Mouse (Mus musculus): Measurements from ENCODE around the gene Stard3. TPM values are rescaled to one million over a fixed set of nuclear protein-coding genes. Genes with fewer than 3 reads are reported as not detected.

Gene Stard3
- polyA plus RNA-seq, 1 experiment from 2014 or later = 52.8 TPM

DNA sequence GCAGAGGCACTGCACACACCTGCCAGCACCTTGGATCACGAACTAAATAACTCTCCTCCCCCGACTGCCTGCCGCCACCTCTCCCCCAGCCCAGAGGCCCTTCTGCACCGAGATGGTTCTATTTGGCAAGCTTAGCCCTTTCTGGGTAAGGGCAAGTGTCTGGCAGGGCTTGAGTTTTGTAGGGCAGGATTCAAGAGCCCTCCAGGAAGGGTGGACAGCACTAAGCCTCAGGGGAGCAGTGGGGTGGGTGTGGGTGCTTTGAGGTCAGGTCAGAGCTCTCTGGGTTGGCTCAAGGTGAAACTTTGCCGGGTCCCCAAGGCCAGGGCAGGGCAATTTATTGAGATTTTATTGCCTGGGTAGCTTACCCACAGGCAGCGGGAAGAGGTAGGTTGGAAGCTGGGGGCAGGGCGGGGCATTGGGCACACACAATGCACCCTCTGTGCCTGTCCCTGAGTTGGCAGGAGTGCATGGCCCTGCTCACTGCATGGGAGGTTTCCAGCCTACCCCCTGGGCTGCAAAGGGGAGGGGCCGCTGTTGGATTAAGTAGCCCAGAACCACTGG lies 4.4 kb upstream of the Stard3 start:
- Histone ChIP-seq H3K4me3 (replicated peaks; ENCODE audit: low read length) (no peak overlapping the region), H3K27ac (ENCODE audit: low read length) (no peak overlapping the region), H3K36me3 (ENCODE audit: control insufficient read depth, insufficient read depth) (no peaks in the 10 kb centered on the region), H3K9me3 (ENCODE audit: control insufficient read depth, low read length) (no peaks in the 10 kb centered on the region), H3K4me1 (replicated peaks; ENCODE audit: control insufficient read depth, insufficient read depth, low read length) (peaks cover 18% of the 10 kb centered on the region), H3K9ac (replicated peaks; ENCODE audit: low read depth, low read length) (no peak overlapping the region), H3K4me2 (ENCODE audit: low read length) (no peak overlapping the region), H3K27me3 (replicated peaks; ENCODE audit: control insufficient read depth, insufficient read depth, low read length) (peaks cover 21% of the 10 kb centered on the region)
- ATAC-seq = no peak
- WGBS = 29% methylated on average over 8 of the region's 8 CpGs

DNA sequence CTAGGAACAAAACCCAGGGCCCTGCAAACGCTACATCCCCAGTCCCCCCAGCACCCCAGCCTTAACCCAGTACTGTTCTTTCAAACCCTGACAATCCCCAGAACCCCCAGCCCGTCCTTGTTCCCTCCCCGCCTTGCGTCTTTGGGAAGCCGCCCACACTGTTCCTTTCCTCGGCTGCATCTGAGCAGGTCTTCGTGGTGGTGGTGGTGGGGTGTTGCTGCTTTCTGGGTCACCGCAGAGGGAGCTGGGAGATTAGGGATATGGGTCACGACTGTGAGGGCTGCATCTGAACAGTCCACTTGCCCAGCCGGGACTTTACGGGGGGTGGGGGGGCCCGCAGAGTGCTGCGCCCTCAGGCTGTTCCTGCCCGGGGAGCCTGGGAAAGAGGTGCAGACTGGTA lies 3.7 kb upstream of the Stard3 start:
- peaks cover 18% of the 10 kb centered on the region for H3K4me1 ChIP-seq (replicated peaks; ENCODE audit: control insufficient read depth, insufficient read depth, low read length)
- H3K4me2 ChIP-seq (ENCODE audit: low read length) = no peak overlapping the region
- no peak overlapping the region for H3K9ac ChIP-seq (replicated peaks; ENCODE audit: low read depth, low read length)
- no peak for ATAC-seq
- H3K27ac ChIP-seq (ENCODE audit: low read length) = no peak overlapping the region
- no peaks in the 10 kb centered on the region for H3K36me3 ChIP-seq (ENCODE audit: control insufficient read depth, insufficient read depth)
- H3K4me3 ChIP-seq (replicated peaks; ENCODE audit: low read length) = no peak overlapping the region
- WGBS = 59% methylated on average over 14 of the region's 14 CpGs
- peaks cover 15% of the 10 kb centered on the region for H3K27me3 ChIP-seq (replicated peaks; ENCODE audit: control insufficient read depth, insufficient read depth, low read length)
- H3K9me3 ChIP-seq (ENCODE audit: control insufficient read depth, low read length) = no peaks in the 10 kb centered on the region

DNA sequence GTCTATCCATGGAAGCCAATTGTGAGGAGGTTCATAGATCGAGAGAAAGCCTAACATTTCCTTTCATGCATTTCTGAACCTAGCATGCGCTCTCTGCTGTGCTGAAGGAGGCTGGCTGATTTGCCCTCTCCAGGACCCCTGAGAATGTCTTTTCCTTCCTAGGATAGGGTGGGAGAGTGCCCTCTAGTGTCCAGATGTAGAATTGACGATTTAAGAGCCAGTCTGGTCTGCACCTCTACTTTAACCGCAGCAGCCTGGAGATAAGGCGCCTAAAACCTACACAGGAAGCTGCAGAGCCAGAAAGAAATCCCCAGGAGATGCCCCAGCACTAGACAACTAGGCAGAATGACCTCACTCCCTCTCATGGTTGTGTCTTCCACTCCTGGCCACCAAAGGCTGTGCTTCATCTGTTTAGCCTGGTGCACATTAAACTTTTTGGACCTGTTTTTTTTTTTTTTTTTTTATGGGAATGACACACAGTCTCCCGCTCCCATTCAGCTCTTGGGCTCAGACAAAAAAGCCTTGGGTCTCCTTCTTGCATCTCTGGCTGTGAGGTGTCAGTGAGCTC lies 2.4 kb upstream of the Stard3 start:
- H3K9me3 ChIP-seq (ENCODE audit: control insufficient read depth, low read length) = no peaks in the 10 kb centered on the region
- H3K4me1 ChIP-seq (replicated peaks; ENCODE audit: control insufficient read depth, insufficient read depth, low read length) = peaks cover 31% of the 10 kb centered on the region
- H3K9ac ChIP-seq (replicated peaks; ENCODE audit: low read depth, low read length) = no peak overlapping the region
- 10% methylated on average over 6 of the region's 6 CpGs for WGBS
- H3K27me3 ChIP-seq (replicated peaks; ENCODE audit: control insufficient read depth, insufficient read depth, low read length) = peaks cover 2% of the 10 kb centered on the region
- no peaks in the 10 kb centered on the region for H3K36me3 ChIP-seq (ENCODE audit: control insufficient read depth, insufficient read depth)
- ATAC-seq = no peak
- no peak overlapping the region for H3K27ac ChIP-seq (ENCODE audit: low read length)
- H3K4me3 ChIP-seq (replicated peaks; ENCODE audit: low read length) = no peak overlapping the region
- H3K4me2 ChIP-seq (ENCODE audit: low read length) = no peak overlapping the region

DNA sequence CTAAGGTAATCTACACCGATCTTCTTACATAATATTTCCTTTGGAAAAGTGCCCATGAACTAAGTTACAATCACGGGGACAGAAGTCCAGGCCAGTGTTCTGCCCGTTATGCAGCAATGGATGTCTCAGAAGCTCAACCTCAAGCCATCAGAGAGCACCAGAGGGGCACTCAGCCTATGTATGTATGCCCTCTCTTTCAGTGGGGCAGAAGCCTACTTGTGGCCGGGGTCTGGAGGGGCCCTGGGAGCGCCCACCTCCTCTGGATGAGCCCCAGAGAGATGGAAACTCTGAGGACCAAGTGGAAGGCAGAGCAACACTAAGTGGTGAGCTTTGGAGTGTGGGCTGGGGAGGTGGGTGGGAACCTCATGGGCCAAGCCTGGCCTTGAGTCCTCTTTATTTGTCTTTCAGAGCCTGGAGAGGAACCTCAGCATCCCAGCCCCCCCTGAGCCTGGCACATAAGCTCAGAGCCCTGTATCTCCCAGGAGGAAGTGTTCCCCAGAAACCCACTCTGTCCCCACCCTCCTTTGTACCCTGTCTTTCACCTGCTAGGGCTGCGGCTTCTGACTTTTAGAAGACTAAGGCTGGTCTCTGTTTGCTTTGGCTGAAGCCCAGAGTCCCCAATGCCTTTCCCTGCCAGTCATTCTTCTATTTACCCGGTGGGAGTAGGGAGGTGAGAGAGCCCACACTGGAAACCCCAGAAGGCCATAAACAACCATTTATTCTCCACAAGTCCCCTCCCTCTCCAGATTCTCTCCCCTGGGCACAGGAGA lies 1.4 kb upstream of the Stard3 start:
- ATAC-seq = no peak
- no peaks in the 10 kb centered on the region for H3K36me3 ChIP-seq (ENCODE audit: control insufficient read depth, insufficient read depth)
- H3K27ac ChIP-seq (ENCODE audit: low read length) = no peak overlapping the region
- no peaks in the 10 kb centered on the region; the same call in 1 of the 2 replicates for H3K27me3 ChIP-seq (replicated peaks; ENCODE audit: control insufficient read depth, insufficient read depth, low read length)
- WGBS = 80% methylated on average over 7 of the region's 7 CpGs
- H3K4me1 ChIP-seq (replicated peaks; ENCODE audit: control insufficient read depth, insufficient read depth, low read length) = peaks cover 41% of the 10 kb centered on the region
- H3K9me3 ChIP-seq (ENCODE audit: control insufficient read depth, low read length) = no peaks in the 10 kb centered on the region
- H3K4me3 ChIP-seq (replicated peaks; ENCODE audit: low read length) = no peak overlapping the region
- no peak overlapping the region for H3K4me2 ChIP-seq (ENCODE audit: low read length)
- H3K9ac ChIP-seq (replicated peaks; ENCODE audit: low read depth, low read length) = no peak overlapping the region

DNA sequence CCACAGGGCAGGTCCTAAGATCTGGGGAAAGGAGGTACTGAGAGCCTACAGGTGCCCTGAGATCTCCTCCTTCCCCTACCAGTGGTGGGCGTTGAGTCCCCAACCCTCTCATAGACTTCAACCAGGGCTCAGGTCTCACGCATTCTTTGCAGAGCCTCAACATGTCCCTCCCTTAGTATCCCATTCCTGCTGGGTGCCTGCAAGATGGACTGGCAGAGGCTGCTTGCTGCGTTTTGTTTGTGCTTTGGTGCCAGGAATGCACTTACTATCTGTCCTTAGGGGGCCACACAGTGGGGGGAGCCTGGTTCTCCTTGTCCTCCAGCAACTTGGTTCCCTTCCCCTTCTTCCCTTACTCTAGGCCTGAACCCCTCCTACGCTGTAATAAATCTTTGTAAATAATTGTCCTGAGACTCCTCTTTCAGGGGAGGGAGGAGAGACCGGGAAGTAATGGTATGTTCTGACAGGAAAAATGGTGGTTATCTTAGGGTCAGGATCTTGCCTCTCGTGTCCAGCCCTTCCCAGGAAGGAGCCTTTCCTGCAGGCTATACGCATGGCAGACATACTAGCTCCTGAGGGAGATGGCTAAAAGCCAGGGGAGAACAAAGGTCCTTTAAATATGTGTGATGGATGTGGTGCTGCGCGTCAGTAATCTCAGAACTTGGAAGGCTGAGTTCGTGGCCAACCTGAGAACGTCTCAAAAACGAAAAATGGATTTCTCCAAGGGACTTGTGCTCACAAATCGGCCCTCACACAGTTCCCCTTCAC lies 590 bp upstream of the Stard3 start:
- no peaks in the 10 kb centered on the region; the same call in 1 of the 2 replicates for H3K27me3 ChIP-seq (replicated peaks; ENCODE audit: control insufficient read depth, insufficient read depth, low read length)
- H3K36me3 ChIP-seq (ENCODE audit: control insufficient read depth, insufficient read depth) = no peaks in the 10 kb centered on the region
- WGBS = 7% methylated on average over 13 of the region's 13 CpGs
- ATAC-seq = peak; percentile 6; the same call in 1 of the 2 replicates
- H3K4me3 ChIP-seq (replicated peaks; ENCODE audit: low read length) = peak overlapping the region; percentile 86
- peak overlapping the region; percentile 50 for H3K9ac ChIP-seq (replicated peaks; ENCODE audit: low read depth, low read length)
- H3K4me1 ChIP-seq (replicated peaks; ENCODE audit: control insufficient read depth, insufficient read depth, low read length) = peaks cover 42% of the 10 kb centered on the region
- peak overlapping the region; percentile 74 for H3K4me2 ChIP-seq (ENCODE audit: low read length)
- H3K27ac ChIP-seq (ENCODE audit: low read length) = peak overlapping the region; percentile 39
- no peaks in the 10 kb centered on the region for H3K9me3 ChIP-seq (ENCODE audit: control insufficient read depth, low read length)

DNA sequence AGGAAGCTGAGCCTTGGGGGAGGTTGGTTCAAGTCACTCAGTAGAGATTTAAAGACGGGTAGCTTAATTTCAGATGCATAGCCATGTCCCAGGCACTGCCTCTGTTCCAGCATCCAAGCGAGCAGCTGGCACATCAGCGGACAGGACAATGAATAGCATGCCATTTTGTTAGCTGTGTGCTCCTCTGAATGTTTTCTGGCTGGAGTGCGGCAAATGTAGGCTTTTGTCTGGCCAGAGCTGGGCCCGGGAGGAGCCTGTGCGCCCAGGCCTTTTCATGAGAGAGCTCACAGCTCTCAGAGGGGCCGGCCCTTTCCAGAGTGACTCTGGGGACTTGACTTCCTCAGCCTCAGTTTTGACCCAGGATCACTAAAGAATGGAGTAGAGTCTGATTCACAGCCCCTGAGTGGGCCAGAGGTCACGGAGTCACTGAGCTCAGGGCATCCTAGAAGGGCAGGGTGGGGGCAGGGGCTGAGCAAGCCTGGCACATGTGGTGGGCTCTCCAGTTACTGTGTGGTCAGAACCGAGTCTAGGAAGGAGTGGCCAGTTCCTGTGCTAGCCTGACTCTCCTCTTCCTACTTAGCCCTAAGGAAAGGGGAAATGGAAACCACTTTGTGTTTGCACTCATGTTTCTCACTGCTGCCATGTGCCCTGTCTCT lies 2.8 kb downstream of the Stard3 start:
- WGBS = 43% methylated on average over 9 of the region's 9 CpGs

DNA sequence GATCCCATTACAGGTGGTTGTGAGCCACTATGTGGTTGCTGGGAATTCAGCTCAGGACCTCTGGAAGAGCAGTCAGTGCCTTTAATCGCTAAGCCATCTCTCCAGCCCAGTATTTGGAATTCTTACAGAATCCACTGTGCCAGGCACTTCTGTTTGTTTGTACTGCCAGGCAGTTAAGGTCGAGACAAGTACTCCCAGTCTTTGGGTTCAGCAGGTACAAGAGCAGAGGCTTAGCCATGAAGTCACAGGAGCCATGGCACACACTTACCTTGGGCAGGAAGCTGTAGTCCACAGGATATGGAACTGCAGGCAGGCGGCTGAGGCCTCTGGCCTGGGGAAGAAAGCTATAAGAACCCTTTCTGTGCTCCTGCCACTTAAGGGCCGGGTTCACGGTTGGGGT lies 5.6 kb downstream of the Stard3 start:
- Histone ChIP-seq H3K4me3 (replicated peaks; ENCODE audit: low read length) (no peak overlapping the region), H3K4me1 (replicated peaks; ENCODE audit: control insufficient read depth, insufficient read depth, low read length) (peaks cover 37% of the 10 kb centered on the region), H3K4me2 (ENCODE audit: low read length) (no peak overlapping the region), H3K27ac (ENCODE audit: low read length) (no peak overlapping the region), H3K9me3 (ENCODE audit: control insufficient read depth, low read length) (no peaks in the 10 kb centered on the region), H3K36me3 (ENCODE audit: control insufficient read depth, insufficient read depth) (no peaks in the 10 kb centered on the region), H3K9ac (replicated peaks; ENCODE audit: low read depth, low read length) (no peak overlapping the region), H3K27me3 (replicated peaks; ENCODE audit: control insufficient read depth, insufficient read depth, low read length) (no peaks in the 10 kb centered on the region)
- no peak for ATAC-seq
- 87% methylated on average over 5 of the region's 5 CpGs for WGBS

More for the DNA sequence above, 2.8 kb downstream of the Stard3 start:
- Histone ChIP-seq H3K4me2 (ENCODE audit: low read length) (no peak overlapping the region), H3K27me3 (replicated peaks; ENCODE audit: control insufficient read depth, insufficient read depth, low read length) (no peaks in the 10 kb centered on the region), H3K9me3 (ENCODE audit: control insufficient read depth, low read length) (no peaks in the 10 kb centered on the region), H3K9ac (replicated peaks; ENCODE audit: low read depth, low read length) (no peak overlapping the region), H3K27ac (ENCODE audit: low read length) (peak overlapping the region; percentile 20), H3K4me3 (replicated peaks; ENCODE audit: low read length) (no peak overlapping the region), H3K36me3 (ENCODE audit: control insufficient read depth, insufficient read depth) (no peaks in the 10 kb centered on the region), H3K4me1 (replicated peaks; ENCODE audit: control insufficient read depth, insufficient read depth, low read length) (peaks cover 38% of the 10 kb centered on the region)
- ATAC-seq = no peak

DNA sequence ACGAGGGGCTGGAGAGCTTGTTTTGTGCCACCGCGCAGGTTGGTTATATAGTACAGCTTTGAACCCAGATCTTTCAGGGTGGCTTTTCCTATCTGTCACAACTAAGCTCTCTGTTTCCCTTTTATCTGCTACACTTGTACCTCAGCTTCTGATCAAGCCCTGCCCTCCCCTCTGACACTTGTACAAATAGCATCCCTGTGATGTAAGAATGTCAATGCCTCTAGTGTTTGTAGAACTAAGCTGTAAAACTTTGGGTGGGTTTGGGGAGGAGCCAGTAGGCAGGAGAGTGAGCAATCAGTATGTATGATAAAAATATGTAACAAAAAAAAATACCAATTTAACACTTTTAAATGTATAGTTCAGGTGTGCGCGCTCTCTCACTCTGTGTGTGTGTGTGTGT lies 6.2 kb downstream of the Stard3 start:
- H3K4me3 ChIP-seq (replicated peaks; ENCODE audit: low read length) = no peak overlapping the region
- no peaks in the 10 kb centered on the region for H3K36me3 ChIP-seq (ENCODE audit: control insufficient read depth, insufficient read depth)
- WGBS = 92% methylated on average over 5 of the region's 5 CpGs

DNA sequence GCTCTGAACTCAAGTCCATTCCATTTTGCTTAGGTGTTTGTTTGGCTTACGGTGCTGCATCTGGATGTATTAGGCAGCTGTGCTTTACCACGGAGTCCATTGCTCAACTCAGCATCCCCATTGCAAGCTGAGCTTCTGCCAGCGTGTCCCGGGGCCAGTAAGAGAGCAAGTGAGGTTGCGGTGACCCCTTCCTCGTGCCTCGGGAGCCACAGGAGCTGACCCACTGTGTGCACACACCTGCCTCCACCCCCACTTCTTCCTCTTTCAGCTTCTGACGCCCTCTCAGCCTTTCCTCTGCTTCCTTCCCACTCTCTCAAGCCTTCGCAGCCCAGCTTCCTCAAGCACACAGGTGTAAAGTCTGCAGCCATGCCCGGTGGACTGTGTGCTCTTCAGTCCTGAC lies 8.1 kb downstream of the Stard3 start:
- WGBS = 78% methylated on average over 10 of the region's 10 CpGs
- Histone ChIP-seq H3K27ac (ENCODE audit: low read length) (no peak overlapping the region), H3K4me1 (replicated peaks; ENCODE audit: control insufficient read depth, insufficient read depth, low read length) (peaks cover 25% of the 10 kb centered on the region), H3K27me3 (replicated peaks; ENCODE audit: control insufficient read depth, insufficient read depth, low read length) (no peaks in the 10 kb centered on the region), H3K9me3 (ENCODE audit: control insufficient read depth, low read length) (no peaks in the 10 kb centered on the region), H3K9ac (replicated peaks; ENCODE audit: low read depth, low read length) (no peak overlapping the region), H3K36me3 (ENCODE audit: control insufficient read depth, insufficient read depth) (no peaks in the 10 kb centered on the region), H3K4me2 (ENCODE audit: low read length) (no peak overlapping the region), H3K4me3 (replicated peaks; ENCODE audit: low read length) (no peak overlapping the region)
- ATAC-seq = no peak

More for the DNA sequence above, 6.2 kb downstream of the Stard3 start:
- no peak overlapping the region for H3K9ac ChIP-seq (replicated peaks; ENCODE audit: low read depth, low read length)
- no peak overlapping the region for H3K4me2 ChIP-seq (ENCODE audit: low read length)
- peaks cover 32% of the 10 kb centered on the region for H3K4me1 ChIP-seq (replicated peaks; ENCODE audit: control insufficient read depth, insufficient read depth, low read length)
- H3K27me3 ChIP-seq (replicated peaks; ENCODE audit: control insufficient read depth, insufficient read depth, low read length) = no peaks in the 10 kb centered on the region
- no peak for ATAC-seq
- H3K27ac ChIP-seq (ENCODE audit: low read length) = no peak overlapping the region
- no peaks in the 10 kb centered on the region for H3K9me3 ChIP-seq (ENCODE audit: control insufficient read depth, low read length)
